Mouse (Mus musculus) cerebellum, adult 8-10 months (tissue): Measurements from ENCODE around the gene Oprm1.

Source experiments
- DNase-seq: peaks from one replicate; pipeline ENCODE4 v3.0.0; 2022

The Oprm1 gene

DNA sequence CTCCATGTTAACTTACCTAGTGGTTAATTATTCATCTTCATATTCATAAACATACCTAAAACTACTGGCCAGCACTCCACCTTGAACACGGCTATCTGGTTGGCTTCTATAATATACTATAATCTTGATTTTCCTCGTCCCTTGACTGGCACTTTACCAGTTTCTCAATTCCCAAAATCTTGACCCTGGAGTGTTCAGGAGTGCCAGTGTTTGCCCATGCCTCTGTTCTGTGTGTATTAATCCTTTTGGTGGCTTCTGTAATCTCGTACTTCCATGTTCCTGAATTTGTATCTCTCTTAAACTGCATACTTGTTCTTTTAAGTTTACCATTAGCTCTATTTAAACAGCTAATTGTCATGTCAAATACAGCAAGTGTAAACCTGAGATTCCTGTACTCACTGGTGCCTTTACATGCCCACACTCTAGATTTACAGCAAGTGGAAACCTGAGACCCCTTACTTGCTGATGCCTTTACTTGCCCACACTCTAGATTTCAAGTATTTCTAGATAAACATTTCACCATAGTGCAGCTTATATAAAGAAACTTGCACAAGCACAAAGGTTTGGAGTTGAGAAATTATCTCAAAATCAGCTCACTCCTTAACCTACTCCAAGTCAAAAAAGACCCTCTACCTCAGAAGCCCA is 138.5 kb downstream of the Oprm1 start:
- no peak for DNase-seq

DNA sequence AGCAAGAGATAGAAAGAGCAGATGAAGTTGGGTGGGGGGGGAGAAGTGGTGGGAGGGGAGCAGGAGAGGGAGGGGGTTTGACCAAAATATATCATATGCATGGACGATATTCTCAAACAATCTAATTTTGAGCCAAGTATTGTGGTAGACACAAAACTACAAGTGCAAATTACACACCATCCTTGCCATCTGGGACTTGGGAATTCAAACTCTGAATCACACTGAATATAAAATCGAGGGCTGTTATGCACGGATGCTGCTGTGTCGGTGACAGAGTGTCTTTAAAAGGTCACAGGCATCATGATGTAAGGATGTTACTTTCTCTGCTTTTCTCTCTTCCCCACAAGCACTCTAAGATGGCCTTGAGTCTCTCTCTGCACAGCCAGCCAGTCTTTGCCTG is 141.8 kb downstream of the Oprm1 start:
- DNase-seq = no peak

DNA sequence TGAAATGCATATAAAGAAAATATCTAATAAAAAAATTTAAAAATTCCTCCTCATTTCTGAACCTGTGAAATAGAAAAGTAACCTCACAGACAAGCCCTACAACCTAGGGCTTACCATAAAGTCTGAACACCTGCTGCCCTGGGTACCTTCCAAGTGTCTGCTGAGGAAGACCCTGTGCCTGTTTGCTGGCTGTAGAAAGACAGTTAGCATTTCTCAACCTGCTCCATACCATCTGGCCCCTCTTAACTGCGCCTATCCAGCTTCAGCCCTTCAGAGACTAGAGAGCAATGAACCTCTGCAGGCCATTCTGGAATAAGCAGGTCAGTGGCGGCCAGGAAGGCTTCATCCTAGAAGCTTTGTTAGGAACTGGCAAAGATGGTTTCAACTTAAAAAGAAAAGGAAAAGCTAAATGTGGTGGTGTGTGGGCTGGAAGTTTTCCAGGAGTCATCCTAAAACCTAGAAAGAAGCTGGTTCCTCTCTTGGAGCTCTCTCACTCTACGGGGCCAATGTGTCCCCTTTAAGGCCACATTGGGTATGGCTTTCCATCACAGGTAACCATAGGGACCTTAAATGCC is 143.6 kb downstream of the Oprm1 start:
- peak; percentile 32 for DNase-seq

DNA sequence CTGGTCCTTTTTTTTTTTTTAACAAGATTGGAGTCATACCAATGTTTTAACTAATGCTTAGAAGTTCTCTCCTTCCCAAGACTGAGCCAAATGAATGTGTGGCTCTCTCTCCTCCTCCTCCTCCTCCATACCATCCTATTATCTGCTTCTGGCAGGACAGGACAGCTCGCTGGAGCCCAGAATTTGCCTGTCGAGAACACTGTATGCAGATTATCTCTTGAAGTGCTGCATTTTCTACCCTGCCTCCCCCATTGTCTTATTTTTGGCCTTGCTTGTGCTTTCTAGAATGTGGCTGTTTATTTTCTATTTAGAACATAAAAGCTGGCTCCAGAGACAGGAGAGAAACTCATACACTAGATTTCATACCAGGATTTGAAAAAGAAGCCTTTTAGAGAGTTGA is 151.5 kb downstream of the Oprm1 start:
- no peak for DNase-seq

DNA sequence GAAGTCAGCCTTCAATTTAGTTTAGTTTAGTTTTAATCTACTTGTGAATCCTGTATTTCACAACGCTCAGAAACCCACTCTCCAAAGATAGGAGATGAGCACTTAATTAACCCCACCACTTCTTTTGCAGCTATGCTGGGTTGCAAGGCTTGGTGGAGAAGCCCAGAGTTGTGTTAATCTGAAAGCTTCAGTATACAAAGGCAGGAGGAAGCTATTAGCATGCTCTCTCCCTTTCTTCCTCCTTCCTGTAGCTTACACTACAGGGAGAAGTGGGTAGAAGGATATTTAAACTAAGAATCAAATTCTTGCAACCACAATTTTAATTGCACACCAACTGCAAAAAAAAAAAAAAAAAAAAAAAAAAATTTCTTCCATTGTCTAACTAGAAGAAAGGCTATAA is 157.7 kb downstream of the Oprm1 start:
- DNase-seq = no peak

DNA sequence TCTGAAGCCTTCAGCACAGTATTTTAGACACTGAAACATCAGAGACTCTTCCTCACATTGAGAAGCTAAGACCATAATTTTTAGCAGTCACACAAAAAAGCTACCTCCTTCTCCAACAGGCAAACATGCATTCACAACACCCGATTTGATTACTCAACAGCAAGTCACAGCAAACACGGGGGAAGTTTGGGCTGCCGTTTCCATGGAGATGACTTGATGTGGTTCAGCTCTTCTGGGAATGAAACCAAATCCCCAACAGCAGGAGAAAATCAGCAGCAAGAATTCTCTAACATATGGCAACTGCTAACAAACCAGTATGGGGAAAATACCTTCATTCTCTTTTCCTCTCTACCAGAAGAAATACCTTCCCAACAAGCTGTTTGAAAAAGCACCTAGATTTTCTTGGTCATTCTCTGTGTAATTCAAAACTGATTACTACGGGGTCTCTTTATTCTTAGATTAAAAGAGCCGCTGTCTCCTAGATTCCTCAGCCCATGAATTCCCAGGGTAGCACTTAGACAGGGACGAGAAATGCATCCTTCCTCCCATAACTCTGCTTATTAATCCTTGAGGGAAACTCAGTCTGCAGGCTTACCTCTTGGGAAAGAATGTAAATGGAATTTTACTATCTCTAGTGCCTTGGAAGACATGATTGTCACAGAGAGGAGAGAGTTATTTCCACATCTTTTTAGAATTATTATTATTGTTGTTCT is 158.4 kb downstream of the Oprm1 start:
- DNase-seq = peak; percentile 71

DNA sequence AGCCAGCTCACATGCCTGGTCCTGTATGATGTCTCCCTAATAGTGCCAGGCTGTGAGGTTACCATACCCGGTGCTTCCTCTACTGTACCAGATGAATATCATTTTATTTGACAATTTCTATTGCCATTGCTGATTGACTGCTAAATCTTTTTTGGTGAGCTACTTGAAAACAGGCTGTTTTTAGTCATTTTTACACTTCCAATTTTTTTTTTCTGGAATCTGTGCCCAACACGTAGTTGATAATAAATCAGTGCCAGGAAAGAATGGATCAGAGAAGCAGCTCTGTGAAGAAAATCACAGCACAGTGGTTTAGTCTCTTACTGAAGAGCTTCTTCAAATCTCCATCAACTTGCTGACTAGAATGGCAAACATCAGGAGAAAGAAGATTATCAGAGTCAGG is 168.4 kb downstream of the Oprm1 start:
- no peak for DNase-seq

DNA sequence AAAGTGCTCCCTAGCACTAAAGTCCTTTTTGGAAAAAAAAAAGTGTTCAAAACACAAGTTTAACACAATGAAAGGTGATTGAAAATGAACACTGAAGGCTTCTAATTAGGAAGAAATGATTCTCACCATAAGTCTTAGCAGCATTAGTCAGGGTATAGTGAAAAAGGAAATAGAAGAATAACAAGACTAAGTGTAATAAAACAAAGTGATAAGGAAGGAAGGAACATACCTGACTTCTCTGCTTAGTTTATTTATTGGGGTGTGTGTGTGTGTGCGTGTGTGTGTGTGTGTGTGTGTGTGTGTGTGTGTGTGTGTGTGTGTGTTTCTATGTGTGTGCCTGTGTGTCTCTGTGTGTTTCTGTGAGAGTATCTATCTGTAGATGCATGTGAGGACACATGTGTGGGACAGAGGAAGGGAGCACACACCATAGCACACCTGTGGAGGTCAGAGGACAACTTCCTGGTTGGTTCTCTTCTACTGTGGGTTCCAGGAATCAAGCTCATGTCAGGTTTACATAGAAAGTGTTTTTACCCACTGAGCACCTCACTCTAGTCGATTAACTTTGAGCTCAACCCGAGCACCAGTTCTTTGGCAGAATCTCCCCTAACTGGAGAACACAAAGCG is 169.4 kb downstream of the Oprm1 start:
- no peak for DNase-seq

DNA sequence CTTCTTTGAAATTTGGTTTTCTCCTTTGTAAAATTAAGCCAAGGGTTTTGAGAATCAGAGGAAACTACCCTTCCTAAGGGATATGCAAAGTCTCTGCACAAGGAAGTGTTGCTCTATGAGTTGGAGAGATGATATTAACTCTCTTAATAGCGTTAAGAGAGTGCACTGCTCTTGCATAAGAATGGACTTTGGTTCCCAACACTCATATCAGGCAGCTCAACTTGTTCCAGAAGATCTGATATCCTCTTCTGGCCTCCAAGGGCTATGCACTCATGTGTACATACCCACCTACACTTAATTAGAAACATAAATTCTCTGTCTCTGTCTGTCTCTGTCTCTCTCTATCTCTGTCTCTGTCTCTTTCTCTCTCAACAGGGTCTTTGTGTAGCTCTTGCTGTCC is 170.6 kb downstream of the Oprm1 start:
- DNase-seq = no peak

DNA sequence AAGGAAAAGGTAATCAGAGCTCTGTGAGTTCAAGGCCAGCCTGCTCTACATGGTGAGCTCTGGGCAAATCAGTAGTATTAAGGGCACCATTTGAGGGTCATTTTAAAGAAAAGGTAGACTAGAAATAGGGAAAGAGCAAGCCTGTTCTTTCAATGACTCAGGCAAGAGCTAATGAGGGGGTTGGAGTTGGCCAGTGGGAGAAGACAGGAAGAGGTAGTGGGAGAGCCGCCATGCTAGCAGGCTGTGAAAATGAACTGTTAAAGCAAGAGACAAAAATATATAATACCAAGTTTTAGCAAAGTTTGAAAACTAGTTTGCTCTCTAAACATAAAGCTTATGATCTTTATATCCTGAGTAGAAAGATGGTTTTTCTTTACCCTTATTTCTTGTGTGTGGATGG is 172.1 kb downstream of the Oprm1 start:
- no peak for DNase-seq

DNA sequence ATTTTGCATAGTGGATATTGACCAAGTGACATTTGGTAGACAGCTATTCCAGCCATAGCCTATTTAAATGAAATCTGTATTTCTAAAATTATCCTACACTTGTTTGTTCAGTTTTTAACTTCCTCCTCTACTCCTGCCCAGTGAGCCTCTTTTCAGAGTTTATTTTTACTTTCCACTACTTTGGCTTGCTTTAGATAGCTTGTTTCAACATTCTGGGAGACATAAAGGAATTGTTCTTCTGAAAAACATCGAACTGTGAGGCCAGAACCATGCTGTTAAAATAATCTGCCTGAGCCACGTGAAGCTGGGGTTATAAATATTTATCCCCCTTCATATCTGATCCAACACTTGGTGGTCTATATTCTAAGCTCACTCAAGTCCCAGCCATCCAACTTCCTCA is 172.6 kb downstream of the Oprm1 start:
- no peak for DNase-seq

DNA sequence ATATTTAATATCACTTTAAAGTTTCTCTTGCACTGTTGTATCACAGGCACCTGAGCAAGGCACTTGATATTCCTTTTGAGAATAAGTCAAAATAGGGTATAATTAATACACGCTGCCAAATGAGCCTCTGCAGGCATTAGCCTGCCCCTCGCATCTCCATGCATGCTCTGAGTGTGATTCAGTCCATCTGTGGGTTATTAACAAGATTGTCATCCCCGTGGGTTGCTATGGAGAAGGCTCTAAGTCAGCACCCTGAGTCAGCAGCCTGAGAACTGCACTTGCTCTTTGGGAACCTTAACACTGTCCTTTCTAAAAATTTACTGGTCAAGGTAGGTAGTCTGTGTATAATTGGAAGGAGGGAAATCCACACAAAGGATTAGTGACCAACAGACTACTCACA is 176.5 kb downstream of the Oprm1 start:
- no peak for DNase-seq

DNA sequence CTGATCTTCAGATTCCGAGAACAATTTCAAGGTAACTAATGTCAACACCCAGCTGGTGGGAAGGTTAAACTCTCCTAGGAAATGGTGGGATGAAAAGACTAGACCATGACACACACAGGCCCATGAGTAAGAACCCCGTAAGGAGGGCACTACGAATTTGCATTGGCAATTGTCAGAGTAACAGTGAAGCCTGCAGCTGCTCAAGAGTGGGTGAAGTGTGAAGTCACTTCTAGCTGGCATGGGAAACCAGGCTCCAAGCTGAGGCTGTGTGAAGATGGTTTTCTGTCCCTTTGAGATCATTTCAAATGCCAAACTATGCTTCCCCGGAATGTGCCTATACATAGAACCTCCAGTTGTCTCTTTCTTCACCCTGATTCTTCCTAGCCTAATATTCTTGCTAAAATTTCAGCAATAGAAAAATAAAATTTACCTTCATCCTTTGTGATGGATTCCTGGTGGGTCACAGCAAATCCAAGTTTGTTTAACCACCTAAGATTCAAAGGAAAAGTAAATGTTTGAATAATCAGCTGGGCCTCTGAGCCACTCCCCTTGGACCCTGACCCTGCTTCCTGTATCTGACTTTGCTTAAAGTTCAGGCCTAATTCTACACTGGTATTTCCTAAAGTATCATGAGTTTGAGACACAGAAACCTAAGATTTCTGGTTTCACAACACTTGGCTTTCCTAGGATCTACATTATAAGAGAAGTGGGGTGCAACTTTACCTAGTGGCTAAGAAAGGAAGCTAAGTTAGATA is 178.5 kb downstream of the Oprm1 start:
- DNase-seq = no peak

DNA sequence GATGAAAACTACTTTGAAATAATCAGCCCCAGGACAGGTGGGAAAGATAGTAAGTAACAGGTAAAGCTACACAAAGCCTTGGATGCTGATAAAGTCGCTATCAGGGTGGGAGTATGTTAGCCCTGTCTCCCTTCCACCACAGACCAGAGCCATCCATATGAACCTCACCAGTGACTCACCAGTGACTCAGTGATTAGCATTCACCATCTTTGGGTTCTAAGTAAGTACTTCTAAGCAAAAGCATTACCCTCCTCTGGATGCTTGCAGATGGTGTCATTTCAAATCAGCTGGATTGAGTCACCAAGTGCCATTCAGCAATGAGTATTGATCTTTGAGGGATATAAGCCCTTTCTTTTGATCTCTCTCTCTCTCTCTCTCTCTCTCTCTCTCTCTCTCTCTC is 194.8 kb downstream of the Oprm1 start:
- DNase-seq = no peak

DNA sequence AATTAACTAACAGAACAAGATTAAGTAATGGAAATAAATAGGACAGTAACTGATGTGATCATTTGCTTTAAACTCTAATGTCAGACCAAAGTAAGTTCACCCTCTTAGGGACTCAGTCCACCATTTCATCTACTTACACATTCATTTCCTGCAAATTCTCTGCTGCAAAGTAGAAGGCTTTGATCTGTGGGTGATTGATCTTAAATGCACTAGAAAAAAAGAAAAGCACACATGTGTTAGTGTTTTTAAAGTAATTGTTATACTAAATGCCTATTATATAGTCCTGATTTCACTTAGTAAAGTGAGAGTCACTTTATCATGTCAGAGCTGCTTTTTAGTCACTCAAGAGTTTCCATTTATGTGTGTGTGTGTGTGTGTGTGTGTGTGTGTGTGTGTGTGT is 196.2 kb downstream of the Oprm1 start:
- no peak for DNase-seq

DNA sequence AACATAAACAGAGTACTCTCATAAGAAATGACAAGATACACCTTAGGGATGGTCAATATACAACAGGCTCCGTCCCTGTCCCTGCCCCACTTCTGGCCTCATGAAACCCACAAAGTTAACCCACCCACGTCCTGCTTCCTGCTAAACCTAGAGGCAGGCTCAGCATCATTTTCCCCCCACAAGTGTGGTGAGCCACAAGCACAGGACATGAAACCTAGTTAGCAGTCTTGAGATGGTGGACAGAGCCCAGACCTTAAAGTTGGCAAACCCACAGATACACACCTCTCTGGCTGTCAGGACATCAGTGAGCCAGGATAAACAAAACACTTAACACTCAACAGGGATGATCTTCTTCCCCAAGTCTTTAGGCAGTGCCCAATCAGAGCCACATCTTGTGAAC is 198.1 kb downstream of the Oprm1 start:
- no peak for DNase-seq

DNA sequence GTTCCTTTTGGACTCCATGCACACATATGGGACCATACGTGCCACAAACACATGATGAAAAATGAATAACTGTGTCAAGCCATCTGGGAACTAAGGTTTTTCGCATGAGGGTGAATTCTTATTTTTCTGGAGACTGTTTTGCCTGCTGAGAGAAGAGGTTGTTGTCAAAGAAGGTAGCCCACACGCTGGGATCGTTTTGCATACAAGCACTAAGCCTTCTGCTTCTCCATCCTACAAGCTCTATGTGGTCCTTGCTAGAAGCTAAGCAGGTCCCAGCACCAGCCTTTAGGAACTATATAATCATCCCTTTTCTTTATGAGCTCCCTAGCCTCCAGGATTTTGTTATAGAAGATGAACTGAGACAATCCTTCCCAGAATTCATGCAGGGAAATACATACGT is 200.5 kb downstream of the Oprm1 start:
- DNase-seq = no peak

DNA sequence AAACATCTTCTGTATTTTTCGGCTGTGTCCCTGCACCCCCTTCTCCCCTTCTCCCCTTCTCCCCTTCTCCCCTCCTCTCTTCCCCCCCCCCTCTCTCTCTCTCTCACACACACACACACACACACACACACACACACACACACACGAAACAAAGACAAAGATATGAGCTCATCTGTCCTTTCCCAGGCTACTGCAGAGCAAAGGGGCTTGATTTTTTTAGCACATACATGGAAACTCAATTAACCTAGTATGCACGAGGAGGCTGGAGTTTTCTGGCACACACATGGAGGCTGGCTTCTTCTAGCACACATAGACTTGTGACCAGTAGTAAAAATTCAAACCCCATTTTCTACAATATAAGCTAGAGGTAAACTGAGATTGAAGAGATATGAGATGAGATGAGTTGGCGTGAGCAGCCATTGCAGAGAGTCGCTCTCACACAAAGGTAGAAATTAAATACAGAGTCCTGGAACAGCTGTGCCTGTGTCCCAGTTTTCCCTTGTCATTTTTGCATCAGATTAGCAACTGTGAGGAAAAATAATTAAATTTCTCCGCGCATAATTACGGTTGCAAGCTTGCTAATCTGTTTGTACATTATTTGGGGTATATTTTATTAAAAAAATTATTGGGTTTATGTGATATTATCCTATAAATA is 209.4 kb downstream of the Oprm1 start:
- no peak for DNase-seq

DNA sequence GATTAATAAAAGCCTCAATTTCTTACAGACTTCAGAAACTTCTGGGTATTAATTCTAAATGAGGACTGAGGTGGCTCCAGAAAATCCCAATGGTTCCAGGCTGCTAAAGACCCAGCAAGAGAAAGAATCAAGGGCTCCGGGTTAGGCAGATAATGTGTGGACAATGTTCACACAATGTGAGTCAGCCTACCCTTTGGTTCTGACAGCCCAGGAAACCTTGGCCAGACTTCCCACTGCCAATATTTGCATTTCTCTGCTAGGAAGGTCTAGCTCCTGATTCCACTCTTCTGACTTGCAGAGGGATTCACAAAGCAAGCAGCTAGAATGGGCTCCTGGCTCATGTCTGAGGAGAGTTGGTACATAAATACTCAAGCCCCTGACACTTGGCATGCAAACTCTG is 210.0 kb downstream of the Oprm1 start:
- no peak for DNase-seq

DNA sequence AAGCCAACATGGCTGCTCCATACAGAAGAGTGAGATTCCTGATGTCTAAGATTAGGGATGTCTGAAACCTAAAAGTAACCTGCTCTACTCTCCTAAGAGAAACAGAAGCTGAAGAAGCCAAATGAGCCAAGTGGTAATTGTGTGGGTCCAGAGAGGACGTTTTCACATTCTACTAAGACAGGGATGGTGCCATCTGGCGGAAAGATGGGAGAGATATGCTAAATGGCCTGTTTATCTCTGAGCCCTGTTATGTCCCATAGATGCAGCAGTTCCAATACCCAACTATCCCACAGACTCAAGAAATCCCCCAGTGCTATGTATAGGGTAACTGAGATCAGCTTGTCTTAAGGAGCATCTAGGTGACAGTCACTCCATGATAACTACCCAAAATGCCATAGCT is 219.5 kb downstream of the Oprm1 start:
- peak; percentile 42 for DNase-seq

DNA sequence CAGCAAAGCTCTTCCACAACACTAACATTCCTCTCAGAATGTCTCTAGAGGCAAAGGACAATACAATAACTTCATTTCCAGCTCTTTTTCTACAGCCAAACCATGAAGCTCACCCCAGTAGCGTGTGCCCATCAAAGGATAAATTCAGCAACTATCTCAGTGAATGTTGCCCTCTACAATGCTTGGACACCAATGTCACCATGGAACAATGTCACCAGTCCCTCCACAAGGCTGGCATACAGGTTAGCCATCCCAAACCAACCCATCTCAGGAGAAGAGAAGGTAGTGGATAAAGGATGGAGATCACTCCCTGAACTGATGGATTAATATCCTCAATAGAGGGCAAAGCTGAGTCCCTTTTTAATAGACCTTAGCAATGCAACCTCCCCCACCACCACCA is 220.4 kb downstream of the Oprm1 start:
- DNase-seq = peak; percentile 43

DNA sequence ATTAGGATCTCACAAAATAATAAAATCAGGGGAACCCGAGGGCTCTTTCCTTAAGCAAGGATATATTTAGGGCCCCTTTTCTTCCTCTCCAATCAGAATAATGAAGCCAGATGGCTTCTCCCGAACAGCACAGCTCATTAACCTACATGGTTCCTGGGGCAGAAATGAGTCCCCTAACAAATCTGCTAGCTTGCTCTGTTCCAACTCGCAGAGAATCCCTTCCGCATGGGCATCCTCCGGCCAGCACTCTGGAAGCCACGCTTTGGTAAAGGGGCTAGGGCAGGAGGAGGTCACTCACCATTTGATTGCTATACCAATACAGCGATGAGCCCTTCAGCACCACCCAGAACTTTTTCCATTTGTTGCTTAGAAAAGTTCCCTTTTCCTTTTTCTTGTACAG is 220.9 kb downstream of the Oprm1 start:
- peak; percentile 69 for DNase-seq

DNA sequence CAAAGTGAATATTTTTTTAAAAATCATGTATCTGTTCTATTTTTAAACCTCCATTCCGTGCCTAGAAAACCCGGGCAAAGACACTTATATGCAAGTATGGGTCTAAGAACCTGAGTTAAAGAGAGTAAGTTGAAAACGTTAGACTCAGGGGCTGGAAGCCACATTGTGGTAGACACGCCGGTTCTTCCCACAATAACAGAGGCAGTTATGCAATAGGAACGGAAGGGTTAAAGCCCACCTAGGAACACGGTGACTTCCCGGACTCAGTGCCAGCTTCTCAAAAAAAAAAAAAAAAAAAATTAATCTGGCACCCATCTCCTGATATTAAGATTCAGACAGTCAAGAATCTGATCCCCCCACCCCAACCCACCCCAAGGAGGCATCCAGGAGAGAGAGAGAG is 221.5 kb downstream of the Oprm1 start:
- peak; percentile 38 for DNase-seq
